Mouse (Mus musculus) erythroblast, embryonic 14.5 days (primary cell): ENCODE measurements around the gene Gucy2f.

ENCODE experiments used
- GATA1 ChIP-seq: IDR thresholded peaks from 2 replicates; pipeline ENCODE4 v1.6.1; 2012; ENCODE audit warnings: low read length, inconsistent platforms, mixed read lengths
- TAL1 ChIP-seq: IDR thresholded peaks from 3 replicates; pipeline ENCODE4 v1.6.1; 2012; ENCODE audit warnings: low read length, inconsistent platforms, mixed read lengths

DNA sequence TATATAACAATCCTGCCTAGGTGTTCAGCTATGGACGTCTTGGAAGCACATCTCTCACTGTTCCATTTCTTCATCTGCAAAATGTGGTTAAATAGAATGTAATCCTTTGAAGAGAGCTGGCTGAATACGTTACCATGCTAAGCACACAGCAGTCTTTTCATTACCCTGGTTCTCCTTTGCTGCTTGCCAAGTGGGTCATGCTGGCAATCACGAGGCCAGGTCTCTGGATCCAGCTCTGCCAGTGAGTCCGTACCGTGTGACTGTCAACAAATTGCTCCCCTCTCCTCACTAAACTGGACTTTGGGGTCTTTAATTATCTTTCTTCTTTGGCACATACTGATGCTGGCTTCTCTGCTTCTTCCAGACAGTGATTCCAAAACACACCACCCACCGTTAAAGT is 2.3 kb downstream of the Gucy2f start:
- TF ChIP-seq GATA1: no peak
- no peak for TF ChIP-seq TAL1
